Mouse (Mus musculus): ENCODE results near the gene Rap1gap. TPM values are rescaled to one million over a fixed set of nuclear protein-coding genes. Genes with fewer than 3 reads are reported as not detected.

Rap1gap gene
- polyA plus RNA-seq, 1 experiment, result 9.5 TPM

GRCm38 (mm10) chr4:137646262-137646661 lies 18.3 kb upstream of the Rap1gap start:
- Histone ChIP-seq H3K27me3 (ENCODE audit: control insufficient read depth, insufficient read depth, low read length, poor library complexity, severe bottlenecking) (no peaks in the 10 kb centered on the region), H3K27ac (ENCODE audit: insufficient read depth, low read length) (no peak overlapping the region), H3K4me3 (ENCODE audit: low read depth, low read length) (no peak overlapping the region), H3K9me3 (replicated peaks; ENCODE audit: control insufficient read depth, insufficient read depth, low read length, poor library complexity, severe bottlenecking) (no peaks in the 10 kb centered on the region), H3K4me1 (ENCODE audit: control insufficient read depth, insufficient read depth, low read length) (peaks cover 2% of the 10 kb centered on the region), H3K36me3 (ENCODE audit: control insufficient read depth, insufficient read depth, low read length, poor library complexity, severe bottlenecking) (peaks cover 87% of the 10 kb centered on the region), H3K9ac (ENCODE audit: low read depth, poor library complexity, severe bottlenecking) (no peak overlapping the region)
- TF ChIP-seq EP300 (IDR thresholded peaks at IDR 0.05; ENCODE audit: insufficient read depth, low read depth, low read length), result no peak
- TF ChIP-seq POLR2A (IDR thresholded peaks at IDR 0.05; ENCODE audit: insufficient read depth, low read length), result no peak

GRCm38 (mm10) chr4:137647648-137648047 lies 16.9 kb upstream of the Rap1gap start:
- Histone ChIP-seq H3K36me3 (ENCODE audit: control insufficient read depth, insufficient read depth, low read length, poor library complexity, severe bottlenecking) (peaks cover 88% of the 10 kb centered on the region), H3K27ac (ENCODE audit: insufficient read depth, low read length) (no peak overlapping the region), H3K9ac (ENCODE audit: low read depth, poor library complexity, severe bottlenecking) (no peak overlapping the region), H3K27me3 (ENCODE audit: control insufficient read depth, insufficient read depth, low read length, poor library complexity, severe bottlenecking) (no peaks in the 10 kb centered on the region), H3K4me1 (ENCODE audit: control insufficient read depth, insufficient read depth, low read length) (no peaks in the 10 kb centered on the region), H3K4me3 (ENCODE audit: low read depth, low read length) (no peak overlapping the region), H3K9me3 (replicated peaks; ENCODE audit: control insufficient read depth, insufficient read depth, low read length, poor library complexity, severe bottlenecking) (no peaks in the 10 kb centered on the region)
- no peak for TF ChIP-seq CTCF (IDR thresholded peaks at IDR 0.05; ENCODE audit: low read depth, low read length)
- no peak for TF ChIP-seq POLR2A (IDR thresholded peaks at IDR 0.05; ENCODE audit: insufficient read depth, low read length)

- Histone ChIP-seq H3K4me3 (ENCODE audit: low read depth, low read length) (no peak overlapping the region), H3K27ac (ENCODE audit: insufficient read depth, low read length) (no peak overlapping the region), H3K36me3 (ENCODE audit: control insufficient read depth, insufficient read depth, low read length, poor library complexity, severe bottlenecking) (peaks cover 89% of the 10 kb centered on the region), H3K9me3 (replicated peaks; ENCODE audit: control insufficient read depth, insufficient read depth, low read length, poor library complexity, severe bottlenecking) (no peaks in the 10 kb centered on the region), H3K9ac (ENCODE audit: low read depth, poor library complexity, severe bottlenecking) (no peak overlapping the region), H3K4me1 (ENCODE audit: control insufficient read depth, insufficient read depth, low read length) (no peaks in the 10 kb centered on the region), H3K27me3 (ENCODE audit: control insufficient read depth, insufficient read depth, low read length, poor library complexity, severe bottlenecking) (no peaks in the 10 kb centered on the region)
- no peak for TF ChIP-seq EP300 (IDR thresholded peaks at IDR 0.05; ENCODE audit: insufficient read depth, low read depth, low read length)
- no peak for TF ChIP-seq CTCF (IDR thresholded peaks at IDR 0.05; ENCODE audit: low read depth, low read length)
- no peak for TF ChIP-seq POLR2A (IDR thresholded peaks at IDR 0.05; ENCODE audit: insufficient read depth, low read length)
Observed at GRCm38 (mm10) chr4:137648230-137648629, 16.3 kb upstream of the Rap1gap start.

GRCm38 (mm10) chr4:137650912-137651311 lies 13.6 kb upstream of the Rap1gap start:
- TF ChIP-seq EP300 (IDR thresholded peaks at IDR 0.05; ENCODE audit: insufficient read depth, low read depth, low read length), result no peak
- no peak for TF ChIP-seq CTCF (IDR thresholded peaks at IDR 0.05; ENCODE audit: low read depth, low read length)
- TF ChIP-seq POLR2A (IDR thresholded peaks at IDR 0.05; ENCODE audit: insufficient read depth, low read length), result no peak
- H3K27me3 ChIP-seq (ENCODE audit: control insufficient read depth, insufficient read depth, low read length, poor library complexity, severe bottlenecking), result no peaks in the 10 kb centered on the region
- H3K27ac ChIP-seq (ENCODE audit: insufficient read depth, low read length), result no peak overlapping the region
- H3K9me3 ChIP-seq (replicated peaks; ENCODE audit: control insufficient read depth, insufficient read depth, low read length, poor library complexity, severe bottlenecking), result no peaks in the 10 kb centered on the region
- H3K9ac ChIP-seq (ENCODE audit: low read depth, poor library complexity, severe bottlenecking), result no peak overlapping the region
- no peak overlapping the region for H3K4me3 ChIP-seq (ENCODE audit: low read depth, low read length)
- H3K36me3 ChIP-seq (ENCODE audit: control insufficient read depth, insufficient read depth, low read length, poor library complexity, severe bottlenecking), result peaks cover 89% of the 10 kb centered on the region
- no peaks in the 10 kb centered on the region for H3K4me1 ChIP-seq (ENCODE audit: control insufficient read depth, insufficient read depth, low read length)

GRCm38 (mm10) chr4:137652835-137653346 lies 11.6 kb upstream of the Rap1gap start:
- TF ChIP-seq EP300 (IDR thresholded peaks at IDR 0.05; ENCODE audit: insufficient read depth, low read depth, low read length) (no peak), CTCF (IDR thresholded peaks at IDR 0.05; ENCODE audit: low read depth, low read length) (no peak), POLR2A (IDR thresholded peaks at IDR 0.05; ENCODE audit: insufficient read depth, low read length) (no peak)
- H3K27me3 ChIP-seq (ENCODE audit: control insufficient read depth, insufficient read depth, low read length, poor library complexity, severe bottlenecking), result no peaks in the 10 kb centered on the region
- no peaks in the 10 kb centered on the region for H3K4me1 ChIP-seq (ENCODE audit: control insufficient read depth, insufficient read depth, low read length)
- peaks cover 87% of the 10 kb centered on the region for H3K36me3 ChIP-seq (ENCODE audit: control insufficient read depth, insufficient read depth, low read length, poor library complexity, severe bottlenecking)
- no peaks in the 10 kb centered on the region for H3K9me3 ChIP-seq (replicated peaks; ENCODE audit: control insufficient read depth, insufficient read depth, low read length, poor library complexity, severe bottlenecking)
- H3K27ac ChIP-seq (ENCODE audit: insufficient read depth, low read length), result no peak overlapping the region
- no peak overlapping the region for H3K4me3 ChIP-seq (ENCODE audit: low read depth, low read length)
- H3K9ac ChIP-seq (ENCODE audit: low read depth, poor library complexity, severe bottlenecking), result no peak overlapping the region

- no peak overlapping the region for H3K4me3 ChIP-seq (ENCODE audit: low read depth, low read length)
- H3K9ac ChIP-seq (ENCODE audit: low read depth, poor library complexity, severe bottlenecking), result no peak overlapping the region
- peaks cover 2% of the 10 kb centered on the region for H3K4me1 ChIP-seq (ENCODE audit: control insufficient read depth, insufficient read depth, low read length)
- H3K36me3 ChIP-seq (ENCODE audit: control insufficient read depth, insufficient read depth, low read length, poor library complexity, severe bottlenecking), result peaks cover 64% of the 10 kb centered on the region
- no peaks in the 10 kb centered on the region for H3K9me3 ChIP-seq (replicated peaks; ENCODE audit: control insufficient read depth, insufficient read depth, low read length, poor library complexity, severe bottlenecking)
- TF ChIP-seq EP300 (IDR thresholded peaks at IDR 0.05; ENCODE audit: insufficient read depth, low read depth, low read length), result no peak
- no peaks in the 10 kb centered on the region for H3K27me3 ChIP-seq (ENCODE audit: control insufficient read depth, insufficient read depth, low read length, poor library complexity, severe bottlenecking)
- H3K27ac ChIP-seq (ENCODE audit: insufficient read depth, low read length), result no peak overlapping the region
Observed at GRCm38 (mm10) chr4:137655241-137656031, 9.1 kb upstream of the Rap1gap start.

Measured in ES-Bruce4 (cell line).